Mouse (Mus musculus) erythroid progenitor cell, adult 5-6 weeks (primary cell): Measurements from ENCODE around the gene Pradc1. TPM values are rescaled to one million over a fixed set of nuclear protein-coding genes. Genes with fewer than 3 reads are reported as not detected.

Source experiments
- ATAC-seq: replicated peaks from 2 replicates; pipeline ENCODE4 v1.8.0; 2016; ENCODE audit warnings: moderate number of reproducible peaks, mild to moderate bottlenecking, moderate TSS enrichment, inconsistent platforms; ENCODE audit not compliant: poor library complexity, low FRiP score, severe bottlenecking
- total RNA-seq, 2 experiments: library from RNA; stranded (forward) in 1 of 2; stranded (reverse) in 1 of 2; fragments of 150-400 nt in 1 of 2; fragments of 186-747, 209-891 nt in 1 of 2; gene quantifications; 2 replicates each; pipeline versions ENCODE4 v1.2.3 to v1.2.4; 2015 to 2017; ENCODE audit warnings: low replicate concordance in 2 of 2

Pradc1 gene
- total RNA-seq, 2 experiments from 2014 or later: 1.4 to 18.9 TPM

- ATAC-seq: no peak
Observed at GRCm38 (mm10) chr6:85403039-85403438, 48.7 kb downstream of the Pradc1 start.

DNA sequence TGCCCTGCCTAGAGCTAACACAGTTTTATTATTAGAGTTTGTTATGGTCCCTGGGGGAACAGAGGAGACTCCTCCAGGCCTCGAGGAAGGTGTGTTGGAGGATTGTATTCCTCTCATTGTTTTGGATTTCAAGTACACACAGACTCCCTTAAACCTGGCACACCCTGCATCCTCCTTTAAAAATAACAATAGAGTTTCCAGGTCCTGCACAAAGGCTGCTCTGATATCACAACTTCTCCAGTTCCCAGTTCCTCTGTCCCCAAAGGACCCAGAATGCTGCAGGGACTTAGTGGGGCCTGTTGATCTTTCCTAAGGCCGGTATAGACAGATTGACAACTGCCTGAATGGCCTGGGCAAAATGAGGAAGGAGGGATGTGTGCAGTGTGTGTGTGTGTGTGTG, 49.2 kb downstream of the Pradc1 start:
- ATAC-seq: no peak

GRCm38 (mm10) chr6:85399715-85400114, 52.1 kb downstream of the Pradc1 start:
- ATAC-seq: no peak

GRCm38 (mm10) chr6:85397165-85397564, 54.6 kb downstream of the Pradc1 start:
- no peak for ATAC-seq

Other genes with a start within 250 kb of the Pradc1 start
- 0.72 and 0.84 TPM in 2 replicates for gene Sfxn5, start 118.5 kb downstream of the Pradc1 start, total RNA-seq (2015; ENCODE audit: low replicate concordance)
- 1.2 and 1.7 TPM in 2 replicates for gene Sfxn5, start 118.5 kb downstream of the Pradc1 start, total RNA-seq (2017; ENCODE audit: low replicate concordance)
- 0.36 and 0.84 TPM in 2 replicates for gene Rab11fip5, start 77.3 kb downstream of the Pradc1 start, total RNA-seq (2015; ENCODE audit: low replicate concordance)
- gene Rab11fip5, start 77.3 kb downstream of the Pradc1 start, total RNA-seq (2017; ENCODE audit: low replicate concordance): 3.6 TPM in 1 of 2 replicates, not detected in the other
- not detected in 2 replicates for gene Noto, start 28.1 kb downstream of the Pradc1 start, total RNA-seq (2015; ENCODE audit: low replicate concordance)
- not detected in 2 replicates for gene Noto, start 28.1 kb downstream of the Pradc1 start, total RNA-seq (2017; ENCODE audit: low replicate concordance)
- gene Smyd5, start 20.0 kb downstream of the Pradc1 start, total RNA-seq (2015; ENCODE audit: low replicate concordance): 2.5 and 6.7 TPM in 2 replicates
- 2.4 and 6.2 TPM in 2 replicates for gene Smyd5, start 20.0 kb downstream of the Pradc1 start, total RNA-seq (2017; ENCODE audit: low replicate concordance)
- gene Cct7, start 456 bp downstream of the Pradc1 start, total RNA-seq (2015; ENCODE audit: low replicate concordance): 97.7 and 102 TPM in 2 replicates
- 82.3 and 112 TPM in 2 replicates for gene Cct7, start 456 bp downstream of the Pradc1 start, total RNA-seq (2017; ENCODE audit: low replicate concordance)
- gene Fbxo41, start 51.0 kb upstream of the Pradc1 start, total RNA-seq (2015; ENCODE audit: low replicate concordance): not detected in 2 replicates
- gene Fbxo41, start 51.0 kb upstream of the Pradc1 start, total RNA-seq (2017; ENCODE audit: low replicate concordance): not detected in 2 replicates
- gene Egr4, start 61.6 kb upstream of the Pradc1 start, total RNA-seq (2015; ENCODE audit: low replicate concordance): not detected in 2 replicates
- gene Egr4, start 61.6 kb upstream of the Pradc1 start, total RNA-seq (2017; ENCODE audit: low replicate concordance): not detected in 2 replicates
- 50.7 and 50.8 TPM in 2 replicates for gene Alms1, start 135.6 kb upstream of the Pradc1 start, total RNA-seq (2015; ENCODE audit: low replicate concordance)
- 66.1 and 66.9 TPM in 2 replicates for gene Alms1, start 135.6 kb upstream of the Pradc1 start, total RNA-seq (2017; ENCODE audit: low replicate concordance)